Mouse (Mus musculus) CH12.LX (cell line): Measurements from ENCODE around the gene Tbck. TPM values are rescaled to one million over a fixed set of nuclear protein-coding genes. Genes with fewer than 3 reads are reported as not detected.

ENCODE experiments used
- DNase-seq: peaks from one replicate; pipeline ENCODE4 v3.0.0-alpha.2; 2013; ENCODE audit errors: extremely low read depth
- H3K27ac ChIP-seq: 2 replicates; pipeline ENCODE4 v1.5.1; 2012; ENCODE audit warnings: low read depth, mild to moderate bottlenecking, control low read depth, moderate library complexity; ENCODE audit not compliant: insufficient read depth
- H3K27me3 ChIP-seq: replicated peaks from 2 replicates; pipeline ENCODE3; 2012; ENCODE audit warnings: inconsistent platforms
- H3K36me3 ChIP-seq, 2 experiments: replicated peaks in 1 of 2; 2 replicates each; pipeline versions ENCODE3 to v1.6.1; 2012; ENCODE audit warnings: inconsistent platforms in 1 of 2, low read length in 1 of 2, mild to moderate bottlenecking in 1 of 2, mixed read lengths in 1 of 2, moderate library complexity in 1 of 2; ENCODE audit not compliant: control insufficient read depth in 1 of 2, insufficient read depth in 1 of 2
- H3K4me1 ChIP-seq, 2 experiments: 2 replicates each; pipeline ENCODE4 v1.6.1; 2012; ENCODE audit warnings: inconsistent platforms in 1 of 2, moderate library complexity in 1 of 2; ENCODE audit not compliant: insufficient read depth in 2 of 2, control insufficient read depth in 1 of 2
- H3K4me2 ChIP-seq: 2 replicates; pipeline ENCODE4 v1.6.1; 2012; ENCODE audit warnings: low read depth, mild to moderate bottlenecking, control low read depth; ENCODE audit not compliant: poor library complexity, insufficient read depth, severe bottlenecking
- H3K4me3 ChIP-seq, 3 experiments: fragments of 150-350 bp in 1 of 3; sonication (generic) in 1 of 3; replicated peaks in 1 of 3; 2 replicates each; pipeline versions ENCODE3 to v1.5.1; 2011 to 2012; ENCODE audit warnings: low read depth in 2 of 3, low read length in 2 of 3, mild to moderate bottlenecking in 2 of 3, moderate library complexity in 2 of 3, control low read depth in 1 of 3, improper control_type of control experiment in 1 of 3, inconsistent platforms in 1 of 3, mixed read lengths in 1 of 3; ENCODE audit not compliant: poor library complexity in 1 of 3
- H3K79me2 ChIP-seq: replicated peaks from 2 replicates; pipeline ENCODE4 v1.6.1; 2012; ENCODE audit warnings: mild to moderate bottlenecking, moderate library complexity; ENCODE audit not compliant: control insufficient read depth, poor library complexity, insufficient read depth, severe bottlenecking; ENCODE audit errors: extremely low read depth
- H3K9ac ChIP-seq: 2 replicates; pipeline ENCODE4 v1.6.1; 2012; ENCODE audit warnings: low read depth, mild to moderate bottlenecking, control low read depth, moderate library complexity; ENCODE audit not compliant: insufficient read depth
- H3K9me3 ChIP-seq: replicated peaks from 2 replicates; pipeline ENCODE3; 2012; ENCODE audit warnings: low read length, inconsistent platforms, mixed read lengths
- BHLHE40 ChIP-seq: IDR thresholded peaks from 2 replicates; pipeline ENCODE4 v1.6.1; 2011; ENCODE audit warnings: mild to moderate bottlenecking, low read depth, low read length, improper control_type of control experiment
- CHD1 ChIP-seq: IDR thresholded peaks from 2 replicates; pipeline ENCODE4 v1.6.1; 2012; ENCODE audit warnings: low read depth, low read length, improper control_type of control experiment, inconsistent platforms
- CHD2 ChIP-seq: IDR thresholded peaks from 2 replicates; pipeline ENCODE4 v1.6.1; 2011; ENCODE audit warnings: low read length, improper control_type of control experiment
- E2F4 ChIP-seq: IDR thresholded peaks from 2 replicates; pipeline ENCODE4 v1.6.1; 2011; ENCODE audit warnings: low read depth, low read length, improper control_type of control experiment; ENCODE audit not compliant: insufficient replicate concordance
- ELF1 ChIP-seq: IDR thresholded peaks from 2 replicates; pipeline ENCODE4 v1.6.1; 2014; ENCODE audit warnings: low read depth, mild to moderate bottlenecking, inconsistent platforms, low read length, improper control_type of control experiment
- EP300 ChIP-seq: IDR thresholded peaks from 2 replicates; pipeline ENCODE4 v1.6.1; 2011; ENCODE audit warnings: low read length, improper control_type of control experiment
- ETS1 ChIP-seq: conservative IDR thresholded peaks from 2 replicates; pipeline ENCODE4 v1.6.1; 2012; ENCODE audit warnings: low read depth, mild to moderate bottlenecking, inconsistent platforms, low read length, improper control_type of control experiment, moderate library complexity
- GABPA ChIP-seq: IDR thresholded peaks from 2 replicates; pipeline ENCODE4 v1.6.1; 2012; ENCODE audit warnings: low read depth, low read length, improper control_type of control experiment, inconsistent platforms; ENCODE audit not compliant: insufficient replicate concordance
- HCFC1 ChIP-seq: IDR thresholded peaks from 2 replicates; pipeline ENCODE4 v1.6.1; 2012; ENCODE audit warnings: low read depth, mild to moderate bottlenecking, inconsistent platforms, low read length, improper control_type of control experiment
- IRF4 ChIP-seq: IDR thresholded peaks from 2 replicates; pipeline ENCODE4 v1.6.1; 2014; ENCODE audit warnings: low read depth, mild to moderate bottlenecking, inconsistent platforms, low read length, improper control_type of control experiment
- JUND ChIP-seq: conservative IDR thresholded peaks from 2 replicates; pipeline ENCODE4 v1.6.1; 2011; ENCODE audit warnings: low read depth, low read length, improper control_type of control experiment
- KAT2A ChIP-seq: IDR thresholded peaks from 2 replicates; pipeline ENCODE4 v1.6.1; 2012; ENCODE audit warnings: low read length, improper control_type of control experiment, inconsistent platforms; ENCODE audit not compliant: insufficient replicate concordance
- MAX ChIP-seq: IDR thresholded peaks from 2 replicates; pipeline ENCODE4 v1.6.1; 2011; ENCODE audit warnings: low read length, improper control_type of control experiment
- MAZ ChIP-seq: IDR thresholded peaks from 2 replicates; pipeline ENCODE4 v1.6.1; 2012; ENCODE audit warnings: low read depth, mild to moderate bottlenecking, inconsistent platforms, low read length, improper control_type of control experiment, moderate library complexity
- MEF2A ChIP-seq: IDR thresholded peaks from 2 replicates; pipeline ENCODE4 v1.6.1; 2014; ENCODE audit warnings: low read depth, mild to moderate bottlenecking, inconsistent platforms, low read length, improper control_type of control experiment, borderline replicate concordance
- MXI1 ChIP-seq: IDR thresholded peaks from 2 replicates; pipeline ENCODE4 v1.6.1; 2011; ENCODE audit warnings: mild to moderate bottlenecking, low read depth, low read length, improper control_type of control experiment
- MYC ChIP-seq: IDR thresholded peaks from 2 replicates; pipeline ENCODE4 v1.6.1; 2011; ENCODE audit warnings: low read depth, mild to moderate bottlenecking, improper control_type of control experiment, low read length
- NELFE ChIP-seq: IDR thresholded peaks from 2 replicates; pipeline ENCODE4 v1.6.1; 2011; ENCODE audit warnings: low read depth, low read length, improper control_type of control experiment
- NRF1 ChIP-seq: IDR thresholded peaks from 2 replicates; pipeline ENCODE4 v1.6.1; 2014; ENCODE audit warnings: low read depth, mild to moderate bottlenecking, inconsistent platforms, low read length, improper control_type of control experiment, moderate library complexity
- POLR2A ChIP-seq: IDR thresholded peaks from 2 replicates; pipeline ENCODE4 v1.6.1; 2011; ENCODE audit warnings: low read depth, mild to moderate bottlenecking, improper control_type of control experiment, low read length
- POLR2AphosphoS2 ChIP-seq: IDR thresholded peaks from 2 replicates; pipeline ENCODE4 v1.6.1; 2011; ENCODE audit warnings: low read depth, low read length, improper control_type of control experiment
- RAD21 ChIP-seq: IDR thresholded peaks from 2 replicates; pipeline ENCODE4 v1.6.1; 2011; ENCODE audit warnings: low read depth, mild to moderate bottlenecking, low read length, improper control_type of control experiment, moderate library complexity
- RCOR1 ChIP-seq: conservative IDR thresholded peaks from 2 replicates; pipeline ENCODE4 v1.6.1; 2012; ENCODE audit warnings: low read depth, mild to moderate bottlenecking, inconsistent platforms, low read length, improper control_type of control experiment
- SMC3 ChIP-seq: IDR thresholded peaks from 2 replicates; pipeline ENCODE4 v1.6.1; 2011; ENCODE audit warnings: low read depth, low read length, improper control_type of control experiment
- TBP ChIP-seq: conservative IDR thresholded peaks from 2 replicates; pipeline ENCODE4 v1.6.1; 2011; ENCODE audit warnings: low read depth, low read length, improper control_type of control experiment
- TCF12 ChIP-seq: IDR thresholded peaks from 2 replicates; pipeline ENCODE4 v1.6.1; 2014; ENCODE audit warnings: low read depth, mild to moderate bottlenecking, inconsistent platforms, low read length, improper control_type of control experiment
- UBTF ChIP-seq: IDR thresholded peaks from 2 replicates; pipeline ENCODE4 v1.6.1; 2012; ENCODE audit warnings: low read depth, mild to moderate bottlenecking, inconsistent platforms, low read length, improper control_type of control experiment, moderate library complexity
- USF1 ChIP-seq: IDR thresholded peaks from 2 replicates; pipeline ENCODE4 v1.6.1; 2014; ENCODE audit warnings: low read depth, mild to moderate bottlenecking, inconsistent platforms, low read length, improper control_type of control experiment
- ZC3H11A ChIP-seq: IDR thresholded peaks from 2 replicates; pipeline ENCODE4 v1.6.1; 2012; ENCODE audit warnings: low read depth, mild to moderate bottlenecking, inconsistent platforms, low read length, improper control_type of control experiment
- ZKSCAN1 ChIP-seq: IDR thresholded peaks from 2 replicates; pipeline ENCODE4 v1.6.1; 2012; ENCODE audit warnings: low read depth, inconsistent platforms, low read length, improper control_type of control experiment, borderline replicate concordance
- ZNF384 ChIP-seq: IDR thresholded peaks from 2 replicates; pipeline ENCODE4 v1.6.1; 2012; ENCODE audit warnings: low read depth, low read length, improper control_type of control experiment, inconsistent platforms
- dilution Hi-C: fragments of 300-500 bp; cut with MboI; formaldehyde crosslinking; loops from 2 replicates; pipeline ENCODE4 v1.14.3; 2020; ENCODE audit warnings: low sequenced_read_pairs; ENCODE audit not compliant: extremely low pct_unique_long_range_greater_than_20kb, extremely low pct_ligation_motif_present
- in situ Hi-C: fragments of 300-500 bp; cut with MboI; formaldehyde crosslinking; loops from 3 replicates; pipeline ENCODE4 v1.14.3; 2019; ENCODE audit warnings: low sequenced_read_pairs, low pct_ligation_motif_present, low pct_unique_long_range_greater_than_20kb, mixed read lengths
- polyA plus RNA-seq: library from polyadenylated mRNA; unstranded; fragments of >175 nt; gene quantifications from 2 replicates; pipeline ENCODE4 v1.2.1, GENCODE M21; 2012; ENCODE audit warnings: low read depth; ENCODE audit not compliant: insufficient read length
- total RNA-seq, 2 experiments: library from RNA; depleted of rRNA; stranded (reverse); fragments of 300-350 nt in 1 of 2; fragments of >200 nt in 1 of 2; gene quantifications; 2 replicates each; pipeline ENCODE4 v1.2.3; 2012 to 2014

Tbck gene
- total and polyA plus RNA-seq, 3 experiments, result 9.2 to 18.7 (median 14.5) TPM

- no peaks in the 10 kb centered on the region for H3K27me3 ChIP-seq
- no peak overlapping the region for H3K4me3 ChIP-seq
- H3K27ac ChIP-seq, result peak overlapping the region; percentile 65
- no peaks in the 10 kb centered on the region for H3K9me3 ChIP-seq
- DNase-seq, result peak; percentile 94
- H3K4me1 ChIP-seq, result peaks cover 10 to 43% of the 10 kb centered on the region in 2 experiments
- peak overlapping the region; percentile 32; the same call in 1 of the 2 replicates for H3K4me2 ChIP-seq
- TF ChIP-seq GABPA (no peak), RAD21 (peak; percentile 17), UBTF (peak; percentile 91), NRF1 (no peak), POLR2A (peak; percentile 44), ZC3H11A (no peak), USF1 (no peak), ZNF384 (peak; percentile 89), ZKSCAN1 (no peak), EP300 (peak; percentile 79), TBP (no peak), JUND (no peak), E2F4 (no peak), BHLHE40 (peak; percentile 77), MEF2A (peak; percentile 89), IRF4 (peak; percentile 79), HCFC1 (no peak), POLR2AphosphoS2 (no peak), MAZ (no peak), ELF1 (no peak), NELFE (no peak), MYC (no peak), MXI1 (no peak), ETS1 (no peak; the same call in 1 of the 2 replicates), CHD1 (peak; percentile 89), KAT2A (0 out of 2 replicates have a peak, but pooled peaks have one; percentile 3), TCF12 (no peak), SMC3 (peak; percentile 44), RCOR1 (no peak), CHD2 (peak; percentile 10; the same call in 1 of the 2 replicates), MAX (no peak)
- in situ Hi-C loops, result no loop called here
- H3K36me3 ChIP-seq, result peaks cover 14 to 48% of the 10 kb centered on the region in 2 experiments
- dilution Hi-C loops, result no loop called here
- H3K79me2 ChIP-seq, result no peaks in the 10 kb centered on the region
- no peak overlapping the region for H3K9ac ChIP-seq
Measured at GRCm38 (mm10) chr3:132838656-132839417, 154.9 kb downstream of the Tbck start.
